Mouse (Mus musculus) stomach, embryonic 14.5 days (tissue): ENCODE results near the gene Gbe1. TPM values are rescaled to one million over a fixed set of nuclear protein-coding genes. Genes with fewer than 3 reads are reported as not detected.

Experiments
- ATAC-seq: fragments of 200-750 bp; cut with Nextera tagmentation; 2 replicates; pipeline ENCODE4 v1.8.0; 2017; ENCODE audit warnings: low read depth, moderate TSS enrichment; ENCODE audit not compliant: insufficient number of reproducible peaks, insufficient read depth, low FRiP score
- H3K27ac ChIP-seq: fragments of 300-500 bp; sonication (generic); 2 replicates; pipeline ENCODE4 v1.5.1; 2014; ENCODE audit warnings: mild to moderate bottlenecking, low read length, moderate library complexity, mixed read lengths
- H3K27me3 ChIP-seq: fragments of 300-500 bp; sonication (generic); 2 replicates; pipeline ENCODE4 v1.6.1; 2014; ENCODE audit warnings: low read length, control low read depth, mixed read lengths; ENCODE audit not compliant: control insufficient read depth, insufficient read depth
- H3K36me3 ChIP-seq: fragments of 300-500 bp; sonication (generic); 2 replicates; pipeline ENCODE4 v1.6.1; 2014; ENCODE audit warnings: mild to moderate bottlenecking, control low read depth, low read length, moderate library complexity, mixed read lengths; ENCODE audit not compliant: control insufficient read depth, insufficient read depth
- H3K4me1 ChIP-seq: fragments of 300-500 bp; sonication (generic); 2 replicates; pipeline ENCODE4 v1.6.1; 2014; ENCODE audit warnings: low read length, control low read depth, mixed read lengths; ENCODE audit not compliant: control insufficient read depth, insufficient read depth
- H3K4me2 ChIP-seq: fragments of 300-500 bp; sonication (generic); replicated peaks from 2 replicates; pipeline ENCODE4 v1.6.1; 2014; ENCODE audit warnings: low read depth, low read length, control low read depth
- H3K4me3 ChIP-seq: fragments of 300-500 bp; sonication (generic); 2 replicates; pipeline ENCODE4 v1.5.1; 2014; ENCODE audit warnings: low read depth, low read length, control low read depth
- H3K9ac ChIP-seq: fragments of 300-500 bp; sonication (generic); replicated peaks from 2 replicates; pipeline ENCODE4 v1.6.1; 2014; ENCODE audit warnings: low read depth, mild to moderate bottlenecking, control low read depth, low read length, moderate library complexity, mixed read lengths
- H3K9me3 ChIP-seq: fragments of 300-500 bp; sonication (generic); 2 replicates; pipeline ENCODE4 v1.6.1; 2016; ENCODE audit warnings: low read depth, low read length, control low read depth; ENCODE audit not compliant: control insufficient read depth
- WGBS: fragments of 180-500 bp; shearing (Covaris S2); extraction: QIAGEN DNeasy Blood & Tissue Kit; methylation state at CpG from one replicate; pipeline ENCODE4 v1.1.7; 2014; 5-methylcytosine and 5-hydroxymethylcytosine counted together
- polyA plus RNA-seq: library from polyadenylated mRNA; unstranded; fragments of >200 nt; fragmentation: Nextera tagmentation; extraction: Ambion mirVana; gene quantifications from 2 replicates; pipeline ENCODE4 v1.2.1, GENCODE M21; 2014

The Gbe1 gene
- polyA plus RNA-seq, 1 experiment from 2014 or later, result 23.2 TPM

- WGBS, result 61% methylated on average over 1 of the region's 1 CpGs
- no peaks in the 10 kb centered on the region for H3K9me3 ChIP-seq
These were observed 192.7 kb downstream of the Gbe1 start for GRCm38 (mm10) chr16:70506457-70506856.

GRCm38 (mm10) chr16:70510938-70511337 lies 197.2 kb downstream of the Gbe1 start:
- ATAC-seq, result no peak
- Histone ChIP-seq H3K36me3 (no peaks in the 10 kb centered on the region), H3K27ac (no peak overlapping the region), H3K9ac (no peak overlapping the region), H3K4me2 (no peak overlapping the region), H3K27me3 (no peaks in the 10 kb centered on the region), H3K9me3 (no peaks in the 10 kb centered on the region), H3K4me3 (no peak overlapping the region), H3K4me1 (no peaks in the 10 kb centered on the region)
- WGBS, result 86% methylated on average over 3 of the region's 3 CpGs

More at GRCm38 (mm10) chr16:70506457-70506856, 192.7 kb downstream of the Gbe1 start:
- Histone ChIP-seq H3K4me1 (no peaks in the 10 kb centered on the region), H3K4me3 (no peak overlapping the region), H3K27me3 (no peaks in the 10 kb centered on the region), H3K27ac (no peak overlapping the region), H3K4me2 (no peak overlapping the region), H3K36me3 (no peaks in the 10 kb centered on the region), H3K9ac (no peak overlapping the region)
- ATAC-seq, result no peak

GRCm38 (mm10) chr16:70522861-70523260 lies 209.1 kb downstream of the Gbe1 start:
- H3K4me2 ChIP-seq, result no peak overlapping the region
- no peak overlapping the region for H3K4me3 ChIP-seq
- WGBS, result 83% methylated on average over 2 of the region's 2 CpGs
- no peaks in the 10 kb centered on the region for H3K27me3 ChIP-seq
- H3K27ac ChIP-seq, result no peak overlapping the region
- H3K36me3 ChIP-seq, result no peaks in the 10 kb centered on the region
- no peaks in the 10 kb centered on the region for H3K9me3 ChIP-seq
- H3K4me1 ChIP-seq, result no peaks in the 10 kb centered on the region
- H3K9ac ChIP-seq, result no peak overlapping the region
- ATAC-seq, result no peak

GRCm38 (mm10) chr16:70523566-70523965 lies 209.8 kb downstream of the Gbe1 start:
- Histone ChIP-seq H3K4me2 (no peak overlapping the region), H3K4me1 (no peaks in the 10 kb centered on the region), H3K27ac (no peak overlapping the region), H3K9me3 (no peaks in the 10 kb centered on the region), H3K9ac (no peak overlapping the region), H3K4me3 (no peak overlapping the region), H3K27me3 (no peaks in the 10 kb centered on the region), H3K36me3 (no peaks in the 10 kb centered on the region)
- ATAC-seq, result no peak
- WGBS, result 86% methylated on average over 8 of the region's 8 CpGs

- no peak overlapping the region for H3K27ac ChIP-seq
- H3K9ac ChIP-seq, result no peak overlapping the region
- no peaks in the 10 kb centered on the region for H3K36me3 ChIP-seq
- no peaks in the 10 kb centered on the region for H3K27me3 ChIP-seq
- no peak for ATAC-seq
- no peak overlapping the region for H3K4me3 ChIP-seq
- no peaks in the 10 kb centered on the region for H3K9me3 ChIP-seq
- H3K4me1 ChIP-seq, result no peaks in the 10 kb centered on the region
- H3K4me2 ChIP-seq, result no peak overlapping the region
- 84% methylated on average over 4 of the region's 4 CpGs for WGBS
These were observed 210.5 kb downstream of the Gbe1 start for GRCm38 (mm10) chr16:70524273-70524672.

- H3K4me3 ChIP-seq, result no peak overlapping the region
- H3K4me1 ChIP-seq, result no peaks in the 10 kb centered on the region
- H3K4me2 ChIP-seq, result no peak overlapping the region
- H3K9ac ChIP-seq, result no peak overlapping the region
- no peak for ATAC-seq
- H3K36me3 ChIP-seq, result no peaks in the 10 kb centered on the region
- 89% methylated on average over 8 of the region's 8 CpGs for WGBS
- no peaks in the 10 kb centered on the region for H3K9me3 ChIP-seq
- H3K27ac ChIP-seq, result no peak overlapping the region
- H3K27me3 ChIP-seq, result no peaks in the 10 kb centered on the region
These were observed 213.5 kb downstream of the Gbe1 start for GRCm38 (mm10) chr16:70527224-70527623.

GRCm38 (mm10) chr16:70535224-70535623 lies 221.5 kb downstream of the Gbe1 start:
- Histone ChIP-seq H3K27ac (no peak overlapping the region), H3K9me3 (no peaks in the 10 kb centered on the region), H3K4me3 (no peak overlapping the region), H3K9ac (no peak overlapping the region), H3K4me1 (no peaks in the 10 kb centered on the region), H3K36me3 (no peaks in the 10 kb centered on the region), H3K27me3 (no peaks in the 10 kb centered on the region), H3K4me2 (no peak overlapping the region)
- 74% methylated on average over 2 of the region's 2 CpGs for WGBS
- ATAC-seq, result no peak

GRCm38 (mm10) chr16:70550835-70551234 lies 237.1 kb downstream of the Gbe1 start:
- 60% methylated on average over 3 of the region's 3 CpGs for WGBS
- no peak for ATAC-seq
- Histone ChIP-seq H3K9me3 (no peaks in the 10 kb centered on the region), H3K4me2 (no peak overlapping the region), H3K4me3 (no peak overlapping the region), H3K27me3 (no peaks in the 10 kb centered on the region), H3K27ac (no peak overlapping the region), H3K36me3 (no peaks in the 10 kb centered on the region), H3K9ac (no peak overlapping the region), H3K4me1 (no peaks in the 10 kb centered on the region)

GRCm38 (mm10) chr16:70561635-70562348 lies 248.0 kb downstream of the Gbe1 start:
- Histone ChIP-seq H3K27ac (no peak overlapping the region), H3K9me3 (no peaks in the 10 kb centered on the region), H3K27me3 (no peaks in the 10 kb centered on the region), H3K9ac (no peak overlapping the region), H3K4me2 (no peak overlapping the region), H3K4me3 (no peak overlapping the region), H3K4me1 (no peaks in the 10 kb centered on the region), H3K36me3 (no peaks in the 10 kb centered on the region)
- WGBS, result 81% methylated on average over 10 of the region's 10 CpGs
- no peak for ATAC-seq
